Mouse (Mus musculus): Measurements from ENCODE around the gene March1.

The March1 gene

DNA sequence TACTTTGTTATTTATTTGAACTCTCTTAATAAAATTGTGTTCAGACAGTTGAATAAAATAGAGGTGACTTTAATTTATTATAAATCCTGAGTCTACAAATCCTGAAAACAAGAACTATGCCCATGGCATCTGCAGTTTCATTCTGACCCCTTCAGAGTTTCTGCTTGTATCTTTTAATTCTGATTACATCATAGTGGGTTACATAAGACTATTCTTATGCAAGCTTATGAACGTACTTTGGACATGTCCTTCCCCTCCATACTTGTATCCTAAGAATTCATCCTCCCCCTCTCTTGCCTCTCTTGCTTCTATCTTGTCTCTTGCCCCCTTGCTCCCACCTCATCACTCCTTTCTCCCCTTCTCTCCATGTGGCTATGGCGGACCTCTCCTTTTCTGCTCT, 901.4 kb downstream of the March1 start:
- DNase-seq (ENCODE audit: low spot score in 2 of 2) = no peak

DNA sequence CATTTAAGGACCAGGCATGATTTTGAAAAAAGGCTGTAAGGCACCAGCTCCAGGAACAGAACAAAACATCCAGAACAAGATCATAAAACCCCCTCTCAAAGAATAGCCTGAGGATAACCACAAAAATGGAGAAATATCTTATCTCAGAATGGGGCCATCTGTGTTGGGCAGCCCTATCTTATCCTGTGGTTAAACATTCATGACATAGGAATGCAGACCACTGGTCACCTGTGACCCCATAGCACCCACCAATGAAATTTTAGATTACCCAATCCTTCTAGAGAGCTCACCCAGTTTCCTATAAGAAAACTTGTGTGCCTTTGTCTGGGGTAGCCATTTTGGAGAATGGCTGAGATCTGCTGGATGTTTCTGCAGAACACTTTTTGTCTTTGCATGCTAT, 902.9 kb downstream of the March1 start:
- DNase-seq (ENCODE audit: low spot score in 2 of 2) = no peak
